Mouse (Mus musculus) kidney, adult 2 months (tissue): ENCODE results near the gene Tm9sf4.

Experiments used
- CTCF ChIP-seq: fragments of 200-500 bp; conservative IDR thresholded peaks from 2 replicates; pipeline ENCODE4 v1.5.1; 2011; ENCODE audit warnings: low read depth, mild to moderate bottlenecking, control low read depth, low read length, moderate library complexity, mixed read lengths; ENCODE audit not compliant: insufficient read depth, insufficient read length
- POLR2A ChIP-seq: fragments of 200-500 bp; IDR thresholded peaks from one replicate; pipeline ENCODE4 v1.6.1; 2011; ENCODE audit warnings: low read depth, low read length, control low read depth

DNA sequence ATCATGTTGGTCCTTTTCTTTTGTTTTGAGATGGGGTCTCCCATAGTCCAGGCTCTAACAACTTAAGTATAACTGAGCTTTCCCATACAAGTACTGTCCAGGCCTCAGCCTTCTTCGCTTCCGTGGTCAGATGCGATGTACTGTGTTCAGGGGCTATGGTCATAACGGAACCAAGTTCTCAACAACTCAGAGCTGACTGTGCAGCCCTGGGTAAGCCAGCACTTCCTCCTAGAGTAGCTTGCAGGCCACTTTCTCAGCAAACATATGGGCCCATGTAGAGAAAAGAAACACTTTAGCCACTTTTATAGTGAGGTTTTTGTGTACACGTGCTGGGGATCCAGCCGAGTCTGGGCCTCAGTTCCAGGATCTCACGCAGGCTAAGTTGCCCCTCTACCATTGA is 38.4 kb upstream of the Tm9sf4 start:
- no peak for TF ChIP-seq CTCF
- no peak for TF ChIP-seq POLR2A
